Mouse (Mus musculus) cerebellum, postnatal 14 days (tissue): ENCODE measurements around the gene Cdk15.
A peak's percentile ranks its signal among the peaks of the same experiment; 100 is the strongest.

ENCODE experiments used
- DNase-seq, 2 experiments: peaks; one replicate each; pipeline ENCODE4 v3.0.0; 2021; ENCODE audit warnings: mixed read lengths in 2 of 2

Gene Cdk15

GRCm38 (mm10) chr1:59332737-59333385 lies 76.2 kb downstream of the Cdk15 start:
- DNase-seq = peak in 1 of 2 experiments; percentile 20

- peak; percentile 53 to 56 for DNase-seq
Observed at GRCm38 (mm10) chr1:59333386-59333759, 76.7 kb downstream of the Cdk15 start.

- DNase-seq = peak; percentile 65 to 66
Observed at GRCm38 (mm10) chr1:59333860-59334561, 77.3 kb downstream of the Cdk15 start.

- DNase-seq = no peak
Observed at GRCm38 (mm10) chr1:59334562-59334890, 77.8 kb downstream of the Cdk15 start.

- no peak for DNase-seq
Observed at GRCm38 (mm10) chr1:59336256-59336655, 79.5 kb downstream of the Cdk15 start.

- DNase-seq = peak; percentile 70 to 74
Observed at GRCm38 (mm10) chr1:59340814-59341588, 84.3 kb downstream of the Cdk15 start.

GRCm38 (mm10) chr1:59341697-59342096 lies 85.0 kb downstream of the Cdk15 start:
- DNase-seq = no peak

- no peak for DNase-seq
Observed at GRCm38 (mm10) chr1:59342146-59342545, 85.4 kb downstream of the Cdk15 start.

- DNase-seq = no peak
Observed at GRCm38 (mm10) chr1:59352706-59353105, 96.0 kb downstream of the Cdk15 start.

- no peak for DNase-seq
Observed at GRCm38 (mm10) chr1:59355440-59355839, 98.7 kb downstream of the Cdk15 start.

- no peak for DNase-seq
Observed at GRCm38 (mm10) chr1:59359136-59359535, 102.4 kb downstream of the Cdk15 start.

- DNase-seq = no peak
Observed at GRCm38 (mm10) chr1:59360834-59361233, 104.1 kb downstream of the Cdk15 start.

- no peak for DNase-seq
Observed at GRCm38 (mm10) chr1:59361460-59361859, 104.8 kb downstream of the Cdk15 start.

- no peak for DNase-seq
Observed at GRCm38 (mm10) chr1:59361966-59362365, 105.3 kb downstream of the Cdk15 start.

GRCm38 (mm10) chr1:59364463-59365040 lies 107.8 kb downstream of the Cdk15 start:
- DNase-seq = no peak

GRCm38 (mm10) chr1:59367928-59368648 lies 111.4 kb downstream of the Cdk15 start:
- DNase-seq = no peak

- DNase-seq = no peak
Observed at GRCm38 (mm10) chr1:59368649-59369319, 112.1 kb downstream of the Cdk15 start.

GRCm38 (mm10) chr1:59369320-59369685 lies 112.6 kb downstream of the Cdk15 start:
- DNase-seq = no peak

GRCm38 (mm10) chr1:59370355-59370950 lies 113.7 kb downstream of the Cdk15 start:
- no peak for DNase-seq

GRCm38 (mm10) chr1:59376021-59376548 lies 119.4 kb downstream of the Cdk15 start:
- DNase-seq = peak in 1 of 2 experiments; percentile 77

- peak; percentile 88 to 92 for DNase-seq
Observed at GRCm38 (mm10) chr1:59376557-59376956, 119.9 kb downstream of the Cdk15 start.
